Mouse (Mus musculus): ENCODE measurements at regions not wholly inside any gene's neighbourhood (a gene's known extent, or its start where the extent isn't known, plus 50 kb on each side); places are given as distances from the start of the nearest gene placed in this dataset.

DNA sequence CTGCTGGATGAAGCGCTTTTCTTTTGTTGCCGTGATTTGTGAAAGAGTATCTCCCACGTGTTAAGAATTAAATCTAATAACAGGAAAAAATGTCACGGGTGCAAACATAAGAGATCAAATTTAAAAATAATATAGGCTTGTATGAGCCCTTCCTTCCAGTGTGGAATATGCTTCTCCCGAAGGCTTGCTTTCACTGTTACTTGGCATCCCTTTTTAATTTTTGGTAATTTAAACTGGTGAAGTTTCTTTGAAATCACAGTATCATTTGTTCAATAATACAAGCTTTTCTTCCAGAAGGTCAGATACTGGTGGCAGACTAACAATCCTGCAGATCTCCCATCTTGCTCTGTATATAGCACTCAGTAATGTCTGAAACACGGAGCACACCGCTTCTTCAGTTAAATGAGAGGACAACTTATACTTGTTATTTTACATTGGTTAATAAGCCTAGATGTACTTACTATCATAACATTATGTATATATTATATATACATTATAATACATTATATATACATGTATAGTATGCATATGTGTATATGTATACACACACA lies 98.2 kb downstream of the Plk2 start:
- Histone ChIP-seq H3K4me2 (replicated peaks) (no peak overlapping the region), H3K27ac (no peak overlapping the region), H3K36me3 (no peaks in the 10 kb centered on the region), H3K4me1 (replicated peaks) (no peaks in the 10 kb centered on the region), H3K27me3 (replicated peaks) (no peaks in the 10 kb centered on the region), H3K9ac (no peak overlapping the region), H3K4me3 (replicated peaks) (no peak overlapping the region), H3K9me3 (no peaks in the 10 kb centered on the region)
- 84% methylated on average over 7 of the region's 7 CpGs for WGBS
- ATAC-seq, result no peak

DNA sequence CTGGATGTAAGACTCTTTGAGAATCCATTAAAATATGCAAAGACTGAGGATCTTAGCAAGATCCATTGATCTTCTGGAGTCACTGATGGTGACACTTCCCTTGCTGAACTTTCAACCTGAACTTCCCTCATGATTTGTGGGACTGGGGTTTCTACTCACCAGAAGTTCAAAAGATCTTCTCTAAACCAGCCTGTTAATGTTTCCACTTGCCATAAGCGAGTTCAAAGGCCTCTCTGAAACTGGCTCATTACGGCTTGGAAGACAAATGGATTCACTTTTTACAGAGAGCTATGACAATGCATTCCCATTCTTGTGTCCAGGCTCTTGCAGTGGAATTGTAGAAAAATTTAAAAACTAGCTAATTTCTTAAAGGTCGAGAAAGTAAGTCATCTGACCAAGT lies 102.6 kb downstream of the Plk2 start:
- no peak for ATAC-seq
- H3K27me3 ChIP-seq (replicated peaks), result no peaks in the 10 kb centered on the region
- 82% methylated on average over 3 of the region's 3 CpGs for WGBS
- H3K36me3 ChIP-seq, result no peaks in the 10 kb centered on the region
- H3K9me3 ChIP-seq, result no peaks in the 10 kb centered on the region
- H3K4me1 ChIP-seq (replicated peaks), result no peaks in the 10 kb centered on the region
- H3K9ac ChIP-seq, result no peak overlapping the region
- H3K27ac ChIP-seq, result no peak overlapping the region
- no peak overlapping the region for H3K4me2 ChIP-seq (replicated peaks)
- no peak overlapping the region for H3K4me3 ChIP-seq (replicated peaks)

DNA sequence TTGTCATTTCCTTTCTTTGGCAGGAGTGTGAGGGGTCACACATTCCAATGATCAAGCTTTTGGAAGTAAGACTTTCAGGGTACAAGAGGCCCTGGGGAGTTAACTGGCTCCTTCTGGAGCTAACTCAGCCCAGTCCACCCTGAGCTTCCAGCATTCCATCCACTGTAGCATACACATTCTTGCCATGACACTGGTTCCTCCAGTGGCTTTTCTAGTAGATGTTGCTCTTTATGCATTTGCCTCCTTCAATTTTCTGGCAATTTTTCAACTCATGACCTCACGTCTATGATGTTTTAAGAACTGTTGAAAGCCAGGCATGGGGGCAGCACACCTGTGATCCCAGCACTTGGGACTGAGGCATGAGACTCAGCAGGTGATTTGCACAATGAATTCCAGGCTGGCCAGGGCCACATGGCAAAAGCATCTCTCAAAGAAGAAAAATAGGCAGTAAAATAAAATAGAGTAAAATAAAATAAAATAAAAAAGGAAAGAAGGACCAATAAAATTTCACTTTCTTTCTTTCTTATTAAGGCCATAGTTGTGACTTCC lies 113.0 kb downstream of the Plk2 start:
- WGBS, result 70% methylated on average over 1 of the region's 1 CpGs
- no peaks in the 10 kb centered on the region for H3K36me3 ChIP-seq
- no peaks in the 10 kb centered on the region for H3K4me1 ChIP-seq (replicated peaks)
- H3K27ac ChIP-seq, result no peak overlapping the region
- no peak overlapping the region for H3K4me3 ChIP-seq (replicated peaks)
- no peak overlapping the region for H3K9ac ChIP-seq
- H3K27me3 ChIP-seq (replicated peaks), result no peaks in the 10 kb centered on the region
- ATAC-seq, result no peak
- no peaks in the 10 kb centered on the region for H3K9me3 ChIP-seq
- no peak overlapping the region for H3K4me2 ChIP-seq (replicated peaks)

DNA sequence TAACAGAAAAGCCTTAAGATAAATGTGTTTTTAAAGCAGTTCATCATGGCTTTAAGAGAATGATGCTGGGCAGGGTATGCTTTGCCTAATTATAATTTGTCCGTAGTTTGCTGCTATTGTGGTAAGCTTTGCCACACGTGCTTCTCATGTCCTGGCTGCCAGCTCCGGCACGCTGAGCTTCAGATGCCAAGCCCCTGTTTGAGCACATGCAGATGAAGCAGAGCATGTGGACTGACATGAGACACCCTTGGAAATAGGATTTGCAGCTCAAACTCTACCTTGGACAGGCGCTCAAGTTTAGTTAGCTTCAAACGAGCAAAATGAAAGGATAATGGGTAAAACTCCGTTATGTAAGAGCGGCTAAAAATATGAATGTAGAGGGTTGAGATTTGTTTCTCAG lies 123.1 kb downstream of the Plk2 start:
- Histone ChIP-seq H3K36me3 (no peaks in the 10 kb centered on the region), H3K4me3 (replicated peaks) (no peak overlapping the region), H3K9ac (no peak overlapping the region), H3K4me1 (replicated peaks) (no peaks in the 10 kb centered on the region), H3K4me2 (replicated peaks) (no peak overlapping the region), H3K27ac (no peak overlapping the region), H3K9me3 (no peaks in the 10 kb centered on the region), H3K27me3 (replicated peaks) (no peaks in the 10 kb centered on the region)
- 91% methylated on average over 8 of the region's 8 CpGs for WGBS
- no peak for ATAC-seq

DNA sequence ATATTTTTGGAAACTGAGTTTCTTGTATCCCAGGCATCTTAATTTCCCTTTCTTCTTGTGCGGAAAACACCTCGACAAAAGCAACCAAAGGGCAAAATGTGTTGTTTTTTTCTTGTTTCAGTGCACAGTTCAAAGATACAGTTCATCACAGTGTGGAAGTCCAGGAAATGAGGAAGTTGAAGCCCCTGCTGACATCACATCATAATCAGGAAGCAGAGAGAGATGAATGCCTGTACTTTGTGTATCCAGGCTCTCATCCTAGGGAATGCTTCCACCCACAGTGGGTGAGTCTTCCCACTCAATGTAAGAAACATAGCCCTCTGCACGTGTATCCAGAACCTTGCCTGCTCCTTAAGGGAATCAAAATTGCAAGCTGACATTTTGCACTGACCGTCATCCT lies 128.1 kb downstream of the Plk2 start:
- H3K27ac ChIP-seq, result no peak overlapping the region
- H3K9ac ChIP-seq, result no peak overlapping the region
- H3K9me3 ChIP-seq, result no peaks in the 10 kb centered on the region
- H3K4me2 ChIP-seq (replicated peaks), result no peak overlapping the region
- WGBS, result 89% methylated on average over 4 of the region's 4 CpGs
- no peaks in the 10 kb centered on the region for H3K4me1 ChIP-seq (replicated peaks)
- no peak overlapping the region for H3K4me3 ChIP-seq (replicated peaks)
- no peaks in the 10 kb centered on the region for H3K27me3 ChIP-seq (replicated peaks)
- no peaks in the 10 kb centered on the region for H3K36me3 ChIP-seq
- no peak for ATAC-seq

DNA sequence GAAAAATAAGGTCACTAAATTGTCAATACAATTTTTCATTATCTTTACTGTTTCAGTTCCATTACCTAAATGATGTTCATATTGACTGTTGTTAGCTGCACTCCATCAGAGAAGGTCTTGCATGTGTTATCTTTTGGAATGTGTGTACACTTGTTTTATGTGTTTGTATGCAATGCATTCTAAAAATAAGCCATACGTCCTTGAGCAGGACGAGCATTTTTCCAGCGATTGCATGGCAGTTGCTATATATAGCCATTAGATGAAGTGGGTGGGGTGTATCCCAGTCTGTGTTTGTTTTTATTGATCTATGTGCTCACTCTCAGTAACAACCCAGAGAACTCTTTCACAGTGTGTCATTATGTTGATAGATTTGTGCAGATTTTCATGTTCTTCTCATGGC lies 132.8 kb downstream of the Plk2 start:
- Histone ChIP-seq H3K27me3 (replicated peaks) (no peaks in the 10 kb centered on the region), H3K9ac (no peak overlapping the region), H3K36me3 (no peaks in the 10 kb centered on the region), H3K4me1 (replicated peaks) (no peaks in the 10 kb centered on the region), H3K4me2 (replicated peaks) (no peak overlapping the region), H3K4me3 (replicated peaks) (no peak overlapping the region), H3K27ac (no peak overlapping the region), H3K9me3 (no peaks in the 10 kb centered on the region)
- 52% methylated on average over 3 of the region's 3 CpGs for WGBS
- no peak for ATAC-seq

DNA sequence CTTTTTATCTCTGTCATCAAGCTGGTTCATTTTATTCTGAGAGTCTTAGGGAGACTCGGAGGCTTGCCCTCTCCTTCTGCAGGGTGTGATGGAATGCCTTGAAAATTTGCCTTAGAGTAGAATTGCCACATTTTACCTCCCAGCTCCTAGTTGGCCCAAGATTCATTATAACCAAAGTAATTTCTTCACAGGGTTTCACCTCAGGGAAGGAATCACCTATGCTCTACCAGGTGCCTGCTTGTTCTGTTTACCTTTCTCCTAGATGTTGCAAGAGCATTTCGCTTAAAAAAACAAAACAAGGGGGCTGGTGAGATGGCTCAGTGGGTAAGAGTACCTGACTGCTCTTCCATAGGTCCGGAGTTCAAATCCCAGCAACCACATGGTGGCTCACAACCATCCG lies 134.8 kb downstream of the Plk2 start:
- Histone ChIP-seq H3K4me3 (replicated peaks) (no peak overlapping the region), H3K27me3 (replicated peaks) (no peaks in the 10 kb centered on the region), H3K4me1 (replicated peaks) (no peaks in the 10 kb centered on the region), H3K9ac (no peak overlapping the region), H3K36me3 (no peaks in the 10 kb centered on the region), H3K4me2 (replicated peaks) (no peak overlapping the region), H3K27ac (no peak overlapping the region), H3K9me3 (no peaks in the 10 kb centered on the region)
- no peak for ATAC-seq
- 95% methylated on average over 4 of the region's 4 CpGs for WGBS

DNA sequence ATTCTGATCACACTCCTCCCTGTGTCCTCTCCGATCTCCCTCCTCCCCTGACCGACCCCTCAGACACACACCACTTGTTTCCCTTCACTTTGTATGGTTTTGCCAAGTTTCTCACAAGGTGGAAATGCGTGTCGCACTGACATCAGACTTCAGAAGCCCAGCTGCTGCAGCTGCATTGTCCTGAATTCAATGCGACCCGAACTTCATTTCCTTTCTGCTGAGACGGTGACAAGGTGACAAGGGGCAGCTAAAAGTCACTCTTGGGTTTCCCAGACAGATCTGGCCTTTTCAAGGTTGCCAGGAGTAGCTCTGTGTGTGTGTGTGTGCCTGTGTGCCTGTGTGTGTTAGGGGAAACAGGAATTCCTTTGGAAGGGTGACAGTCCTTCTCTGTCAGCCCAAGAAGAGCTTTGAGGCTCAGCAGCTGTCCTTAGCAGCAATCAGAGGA lies 139.5 kb downstream of the Plk2 start:
- no peak for ATAC-seq
- no peak overlapping the region for H3K4me3 ChIP-seq (replicated peaks)
- no peaks in the 10 kb centered on the region for H3K36me3 ChIP-seq
- H3K4me2 ChIP-seq (replicated peaks), result no peak overlapping the region
- no peaks in the 10 kb centered on the region for H3K27me3 ChIP-seq (replicated peaks)
- H3K4me1 ChIP-seq (replicated peaks), result no peaks in the 10 kb centered on the region
- H3K27ac ChIP-seq, result no peak overlapping the region
- 49% methylated on average over 7 of the region's 7 CpGs for WGBS
- no peaks in the 10 kb centered on the region for H3K9me3 ChIP-seq
- no peak overlapping the region for H3K9ac ChIP-seq

DNA sequence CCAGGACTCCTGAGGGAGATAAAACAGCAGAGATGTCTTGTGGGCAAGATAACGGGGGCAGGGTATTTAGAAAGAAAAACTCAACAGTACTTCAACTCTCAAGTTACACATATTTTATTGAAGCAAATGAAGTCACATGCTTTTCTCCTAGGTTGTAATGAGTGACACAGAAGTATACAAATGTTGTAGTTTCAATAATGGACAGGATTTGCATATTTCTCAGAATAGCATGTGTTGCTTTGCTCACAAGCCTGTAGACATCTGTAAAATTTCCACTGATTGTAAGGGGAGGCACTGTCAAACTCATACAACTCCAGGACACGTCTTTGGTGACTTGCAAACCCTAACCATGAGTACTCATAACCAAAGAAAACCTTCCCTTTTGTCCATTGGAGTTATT lies 140.9 kb downstream of the Plk2 start:
- no peaks in the 10 kb centered on the region for H3K4me1 ChIP-seq (replicated peaks)
- no peaks in the 10 kb centered on the region for H3K36me3 ChIP-seq
- no peak overlapping the region for H3K4me2 ChIP-seq (replicated peaks)
- H3K9me3 ChIP-seq, result no peaks in the 10 kb centered on the region
- no peak overlapping the region for H3K4me3 ChIP-seq (replicated peaks)
- H3K27me3 ChIP-seq (replicated peaks), result no peaks in the 10 kb centered on the region
- no peak overlapping the region for H3K9ac ChIP-seq
- H3K27ac ChIP-seq, result no peak overlapping the region
- no peak for ATAC-seq
- 74% methylated on average over 2 of the region's 2 CpGs for WGBS

DNA sequence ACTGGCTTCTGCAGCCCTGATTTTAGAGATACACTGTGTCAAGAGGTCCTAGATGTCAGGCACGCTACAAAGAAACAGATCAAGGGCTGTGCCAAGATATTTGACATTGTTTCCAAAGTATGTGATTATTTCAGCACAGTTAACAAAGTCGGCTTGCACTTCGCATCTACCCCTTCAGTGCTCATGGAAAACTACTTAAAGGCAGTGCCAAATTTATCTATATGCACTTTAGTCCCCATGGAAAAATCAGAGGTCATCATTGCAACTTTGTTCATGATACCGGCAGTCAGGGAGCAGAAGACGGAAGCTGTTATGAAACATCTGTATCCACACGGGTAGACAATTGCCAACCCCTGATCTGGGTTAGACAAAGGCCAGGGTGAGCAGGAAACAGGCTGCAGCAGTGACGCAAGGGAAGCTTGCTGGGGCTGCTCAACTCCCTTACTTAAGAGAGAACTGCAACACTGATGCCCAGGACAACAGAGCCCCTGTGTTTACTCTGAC lies 143.2 kb downstream of the Plk2 start:
- ATAC-seq, result 0 out of 2 replicates have a peak, but pooled peaks have one; percentile 58
- no peaks in the 10 kb centered on the region for H3K4me1 ChIP-seq (replicated peaks)
- H3K27ac ChIP-seq, result no peak overlapping the region
- no peaks in the 10 kb centered on the region for H3K36me3 ChIP-seq
- no peak overlapping the region for H3K4me3 ChIP-seq (replicated peaks)
- H3K27me3 ChIP-seq (replicated peaks), result no peaks in the 10 kb centered on the region
- H3K4me2 ChIP-seq (replicated peaks), result no peak overlapping the region
- 35% methylated on average over 7 of the region's 7 CpGs for WGBS
- H3K9me3 ChIP-seq, result no peaks in the 10 kb centered on the region
- no peak overlapping the region for H3K9ac ChIP-seq

DNA sequence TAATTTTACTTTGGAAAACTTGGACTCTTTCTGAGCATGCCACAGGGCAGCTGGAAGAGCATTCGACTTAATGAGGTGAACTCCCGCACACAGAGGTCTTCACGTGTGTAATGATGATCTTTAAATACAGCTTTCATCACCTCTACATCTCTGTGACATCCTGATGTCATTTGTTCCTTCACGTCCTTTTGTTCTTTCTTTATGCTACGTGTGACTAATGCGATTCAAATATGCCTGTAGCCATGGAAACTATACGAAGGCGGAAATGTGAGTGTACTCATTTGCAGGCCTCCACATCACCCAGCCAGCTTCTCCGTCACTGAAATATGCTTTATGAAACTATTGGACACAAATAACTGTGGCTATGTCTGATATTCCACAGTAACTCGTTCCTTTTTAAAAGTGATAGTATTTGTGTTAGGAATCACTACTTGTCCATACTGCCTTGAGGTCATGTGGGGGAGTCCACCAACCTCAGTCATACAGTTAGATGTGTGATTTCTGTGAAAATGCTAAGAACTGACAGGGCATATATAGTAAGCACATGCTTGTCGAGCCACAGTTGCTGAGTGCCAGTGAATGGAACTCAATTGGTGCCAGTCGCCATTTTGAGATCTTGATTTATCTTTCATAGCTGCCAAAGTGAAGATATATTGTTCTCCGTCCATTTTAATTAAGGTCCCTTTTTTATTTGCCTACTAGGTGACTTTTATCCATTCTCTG lies 145.9 kb downstream of the Plk2 start:
- no peak overlapping the region for H3K27ac ChIP-seq
- ATAC-seq, result no peak
- 83% methylated on average over 13 of the region's 13 CpGs for WGBS

DNA sequence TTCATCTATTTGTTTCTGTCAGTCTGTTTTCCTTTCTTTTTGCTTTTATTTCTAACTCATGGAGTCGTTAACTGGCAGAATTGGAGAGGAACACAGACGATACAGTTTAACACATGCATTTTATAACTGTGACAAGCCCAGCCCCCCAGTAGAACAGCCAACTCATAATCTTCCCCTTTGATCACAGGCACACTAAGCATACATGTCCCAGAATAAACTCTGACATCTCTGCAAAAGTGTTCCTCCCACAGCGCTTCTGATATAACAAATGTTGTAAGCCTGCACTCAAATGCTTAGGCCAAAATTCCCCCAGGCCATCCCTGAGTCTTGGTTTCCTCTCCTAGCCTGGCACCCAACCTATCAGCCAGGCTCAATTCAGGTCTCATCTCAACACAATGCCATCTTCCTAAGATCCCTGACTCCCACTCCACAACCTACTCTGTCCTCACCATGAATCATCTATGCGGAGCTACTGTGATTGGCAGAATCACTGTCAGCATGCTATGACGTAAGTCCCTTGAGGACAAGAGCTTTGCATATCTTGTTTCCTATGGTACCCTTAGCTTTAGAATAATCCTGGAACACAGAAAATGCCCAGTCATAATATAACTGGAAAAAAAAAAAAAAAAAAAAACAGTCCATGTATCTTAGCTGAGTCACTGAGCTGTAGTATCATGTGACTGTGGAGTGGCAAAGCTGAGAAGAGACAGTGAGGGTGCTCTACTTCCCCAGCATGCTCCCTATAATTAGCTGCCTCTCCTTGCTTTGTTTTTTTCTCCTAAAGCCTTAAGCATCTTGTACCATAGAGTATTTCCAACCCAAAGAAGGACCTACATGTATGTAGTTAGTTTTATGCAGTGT lies 146.7 kb downstream of the Plk2 start:
- H3K4me2 ChIP-seq (replicated peaks), result no peak overlapping the region
- no peak overlapping the region for H3K27ac ChIP-seq
- no peaks in the 10 kb centered on the region for H3K4me1 ChIP-seq (replicated peaks)
- H3K36me3 ChIP-seq, result no peaks in the 10 kb centered on the region
- no peak overlapping the region for H3K4me3 ChIP-seq (replicated peaks)
- WGBS, result 75% methylated on average over 5 of the region's 5 CpGs
- no peaks in the 10 kb centered on the region for H3K27me3 ChIP-seq (replicated peaks)
- ATAC-seq, result no peak
- H3K9ac ChIP-seq, result no peak overlapping the region
- H3K9me3 ChIP-seq, result no peaks in the 10 kb centered on the region

More for the DNA sequence above, 145.9 kb downstream of the Plk2 start:
- no peaks in the 10 kb centered on the region for H3K36me3 ChIP-seq
- no peak overlapping the region for H3K9ac ChIP-seq
- no peaks in the 10 kb centered on the region for H3K27me3 ChIP-seq (replicated peaks)
- no peak overlapping the region for H3K4me2 ChIP-seq (replicated peaks)
- H3K4me3 ChIP-seq (replicated peaks), result no peak overlapping the region
- H3K4me1 ChIP-seq (replicated peaks), result no peaks in the 10 kb centered on the region
- no peaks in the 10 kb centered on the region for H3K9me3 ChIP-seq

Data from intestine, embryonic 15.5 days (tissue).